Mouse (Mus musculus) embryo, embryonic 9.5 days (tissue): ENCODE results near the gene Vav3.
"Not testable (repeated sequence)": the region's sequence is repeated elsewhere in the genome, so short reads cannot be mapped to it uniquely, and the experiment has no call there.

Source experiments
- DNase-seq: peaks from one replicate; pipeline ENCODE4 v3.0.0-alpha.2; 2017; ENCODE audit errors: extremely low spot score

The Vav3 gene

DNA sequence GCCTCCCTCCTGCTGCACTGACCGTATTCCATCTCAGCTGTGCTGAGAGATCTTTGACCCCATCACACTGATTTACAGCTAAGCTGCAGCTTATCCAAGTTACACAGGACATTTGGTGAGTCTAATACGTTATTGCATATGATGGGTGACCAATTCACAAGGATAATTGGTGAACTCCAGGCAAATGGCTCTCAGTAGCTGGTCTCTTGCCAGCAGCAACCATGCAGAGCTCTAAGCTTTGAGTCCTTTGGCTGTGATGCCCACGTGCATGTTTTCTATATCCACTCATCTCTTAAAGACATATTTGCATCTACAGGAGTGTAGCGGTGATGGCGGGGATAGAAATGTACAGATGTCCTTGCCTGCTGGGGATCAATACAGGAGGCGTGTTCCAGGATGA lies 99.5 kb downstream of the Vav3 start:
- no peak for DNase-seq

DNA sequence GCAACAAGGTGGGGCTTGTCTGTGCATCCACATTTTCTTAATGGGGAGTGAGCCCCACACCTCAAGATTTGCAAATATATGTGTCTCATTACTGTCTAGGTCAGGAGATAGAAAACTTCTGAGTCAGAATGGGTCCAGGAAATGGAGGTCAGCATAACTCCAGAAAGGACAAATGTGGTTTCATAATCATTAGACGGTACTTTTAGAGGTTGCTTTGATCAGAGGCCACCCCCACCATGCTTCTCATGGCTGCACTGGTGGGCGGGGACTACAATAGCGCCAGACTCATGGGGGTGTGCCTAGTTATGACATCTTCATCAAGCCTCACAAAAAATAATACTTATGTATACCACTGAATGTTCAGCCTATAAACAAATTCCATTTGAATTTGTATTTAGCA lies 103.6 kb downstream of the Vav3 start:
- no peak for DNase-seq

DNA sequence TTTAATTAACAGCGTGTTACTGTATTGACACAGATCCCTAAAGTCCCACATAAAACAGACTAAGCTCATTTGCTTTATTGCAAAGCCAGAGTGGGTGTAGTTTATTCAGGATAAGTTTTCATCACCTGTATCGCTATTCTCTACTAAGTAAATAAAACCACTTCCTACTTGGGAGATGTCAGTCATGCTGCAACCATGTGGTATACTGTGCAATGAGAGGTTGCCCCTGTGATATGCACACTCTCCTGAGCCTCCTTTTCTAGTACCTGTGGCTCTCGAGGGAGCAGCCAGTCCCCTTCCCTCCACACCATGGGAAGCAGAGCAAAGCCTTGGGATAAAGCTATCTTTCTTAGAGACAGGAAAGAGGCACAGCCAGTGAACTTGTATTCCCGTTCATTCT lies 106.5 kb downstream of the Vav3 start:
- no peak for DNase-seq

DNA sequence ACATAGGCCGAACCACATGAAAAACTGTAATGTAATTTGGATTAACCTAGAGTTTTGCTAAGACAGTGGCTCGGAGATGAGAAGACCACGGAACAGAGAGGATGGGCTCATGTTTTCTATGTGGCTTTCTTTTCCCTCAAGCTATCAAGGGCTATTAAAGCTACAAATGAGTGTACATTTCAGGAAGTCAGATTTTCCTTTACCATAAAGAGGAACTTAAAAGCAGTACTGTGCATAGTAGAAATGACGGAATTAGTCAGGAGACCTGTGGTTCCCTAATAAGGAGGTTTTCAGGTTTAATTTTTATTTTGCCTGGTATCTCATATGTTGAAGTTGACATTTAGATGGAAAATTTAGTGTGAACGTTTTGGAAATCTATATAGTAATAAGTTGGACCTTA lies 107.8 kb downstream of the Vav3 start:
- DNase-seq = not testable (repeated sequence)

DNA sequence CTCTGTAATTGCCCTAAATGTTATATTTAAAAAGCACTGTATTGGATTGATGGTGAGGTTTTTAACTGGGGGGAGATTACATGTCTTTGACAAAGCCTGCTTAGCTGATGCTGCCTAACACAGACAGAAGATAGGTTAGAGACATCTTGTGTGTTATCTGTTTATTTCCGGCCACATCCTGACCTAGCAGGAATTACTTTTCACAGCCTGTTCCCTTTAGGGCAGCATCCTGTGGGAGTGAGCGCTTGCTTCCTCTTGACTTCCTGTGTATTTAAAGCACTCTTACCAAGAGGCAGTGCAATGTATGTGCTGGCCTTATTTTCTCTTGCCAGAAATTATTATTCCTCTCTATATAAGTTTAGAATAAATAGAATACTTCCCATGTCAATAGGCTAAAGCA lies 111.5 kb downstream of the Vav3 start:
- DNase-seq = no peak

DNA sequence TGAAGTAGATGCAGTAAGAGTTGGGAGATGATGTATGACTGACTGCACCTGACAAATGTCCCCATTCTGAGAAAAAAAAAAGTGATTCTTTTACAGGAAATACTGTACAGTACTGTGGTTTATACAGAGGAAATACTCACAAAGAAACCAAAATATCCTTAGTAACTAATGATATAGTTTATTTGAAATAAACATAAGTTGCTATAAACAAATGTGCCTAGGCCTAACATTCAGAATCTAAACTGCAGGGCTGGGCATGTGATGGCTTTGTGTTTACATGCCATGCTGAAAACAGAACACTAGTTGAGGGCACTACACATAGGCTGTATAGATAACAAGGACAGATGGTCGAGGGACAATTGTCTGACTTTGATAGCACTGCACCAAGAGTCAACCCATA lies 114.2 kb downstream of the Vav3 start:
- DNase-seq = no peak

DNA sequence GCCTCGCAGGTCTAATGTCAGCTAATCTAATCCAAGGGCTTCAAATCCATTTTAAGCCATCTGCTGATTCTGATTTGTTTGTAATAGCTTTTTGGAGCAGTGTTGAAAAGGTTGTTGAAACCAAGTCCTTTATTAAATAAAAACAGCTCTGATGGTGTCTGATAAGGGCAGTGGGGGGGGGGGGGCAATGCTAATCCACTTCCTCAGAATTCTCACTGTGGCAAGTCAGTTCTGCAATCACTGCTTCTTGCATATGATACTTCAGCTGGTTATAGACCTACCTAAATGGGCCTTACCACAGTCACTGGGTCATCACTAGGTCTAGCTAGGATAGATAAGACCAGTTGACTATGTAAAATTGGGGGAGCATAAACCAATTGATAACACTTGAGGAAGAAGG lies 115.9 kb downstream of the Vav3 start:
- no peak for DNase-seq

DNA sequence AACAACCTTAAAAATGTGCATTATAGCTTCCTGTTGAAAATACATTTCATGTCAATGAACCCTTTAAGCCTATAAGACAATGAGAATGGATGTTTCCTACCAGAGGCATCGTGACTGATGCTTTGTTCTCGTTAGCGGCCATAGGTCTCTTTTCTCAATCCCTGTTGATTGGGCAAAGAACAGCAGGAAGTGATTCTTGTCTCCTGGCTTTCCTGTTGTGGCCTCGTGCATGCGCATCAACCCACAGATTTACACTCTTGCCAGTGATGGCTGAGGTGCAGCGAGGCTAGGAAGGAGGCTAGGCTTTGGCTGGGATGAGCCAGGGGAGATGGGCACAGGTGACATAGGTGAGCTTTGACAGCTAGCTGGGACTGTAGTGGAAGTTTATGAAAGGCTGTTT lies 123.2 kb downstream of the Vav3 start:
- DNase-seq = no peak

DNA sequence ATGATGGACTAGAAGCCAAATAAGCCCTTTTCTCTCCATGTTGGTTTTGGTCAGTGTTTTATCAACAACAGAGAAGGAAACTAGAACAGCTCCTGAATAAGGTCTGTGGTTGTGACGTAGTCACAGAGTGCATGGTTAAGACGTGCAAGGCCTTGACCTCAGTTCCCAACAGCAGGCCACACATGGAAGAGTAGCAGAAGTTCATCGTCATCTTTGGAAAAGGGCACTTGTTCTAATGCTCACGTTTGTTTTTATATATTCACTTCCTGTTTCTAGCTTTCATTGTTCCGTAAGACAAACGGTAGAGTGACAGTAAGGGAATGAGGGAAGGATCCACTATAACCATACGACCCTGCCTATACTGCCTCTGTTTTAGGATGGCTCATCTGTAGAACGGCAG lies 124.1 kb downstream of the Vav3 start:
- no peak for DNase-seq

DNA sequence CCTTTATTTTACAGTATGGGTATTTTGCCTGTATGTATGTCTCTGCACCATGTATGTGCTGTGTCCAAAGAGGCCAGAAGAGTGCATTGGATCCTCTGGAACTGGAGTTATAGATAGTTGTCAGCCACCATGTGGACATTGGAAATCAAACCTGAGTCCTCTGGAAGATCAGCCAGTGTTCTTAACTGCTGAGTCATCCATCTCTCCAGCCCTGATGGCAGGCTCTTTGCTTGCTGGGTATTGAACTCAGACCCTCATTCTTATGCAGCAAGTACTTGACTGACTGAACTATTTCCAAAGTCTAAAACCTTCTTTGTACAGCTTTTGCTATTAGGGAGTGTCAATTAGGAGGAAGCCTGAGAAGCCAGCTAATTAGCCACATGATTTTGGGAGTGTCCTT lies 126.1 kb downstream of the Vav3 start:
- DNase-seq = no peak

DNA sequence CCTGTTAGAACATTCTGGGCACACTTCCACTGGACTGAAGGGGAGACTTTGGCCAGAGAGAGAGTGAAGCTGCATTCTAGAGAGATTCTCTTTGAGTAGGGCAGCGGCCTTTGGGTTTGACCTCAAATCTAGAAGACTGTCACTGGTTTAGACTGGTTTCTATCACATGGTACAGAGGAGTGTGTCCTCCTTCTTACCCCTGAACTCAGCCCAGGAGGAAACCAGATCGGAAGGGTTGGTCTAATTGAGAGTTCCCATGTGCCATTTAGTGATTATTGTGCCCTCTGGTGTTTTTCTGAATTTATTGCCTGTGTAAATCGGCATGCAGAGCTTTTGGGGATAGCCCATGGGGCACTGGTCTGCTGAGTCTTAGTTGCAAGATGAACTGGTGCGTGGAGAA lies 126.8 kb downstream of the Vav3 start:
- DNase-seq = no peak

DNA sequence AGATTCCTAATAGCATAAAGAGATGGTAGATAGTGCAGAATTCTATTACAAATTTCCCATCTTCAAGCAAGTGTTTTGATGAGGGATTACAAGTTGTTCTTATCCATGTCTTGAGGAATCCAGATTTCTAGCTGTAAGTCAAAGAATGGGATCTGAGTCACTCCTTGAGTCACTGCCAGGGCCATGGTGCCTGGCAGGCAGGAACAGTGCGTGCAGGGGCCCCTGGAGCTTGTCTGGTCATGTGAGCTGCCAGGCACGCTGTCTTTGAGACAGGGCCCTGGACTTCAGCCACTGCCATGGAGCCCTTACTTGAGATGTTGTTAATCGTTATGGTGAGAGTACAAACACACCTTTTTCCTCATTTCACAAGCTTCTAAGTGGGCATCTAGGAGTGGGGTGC lies 129.0 kb downstream of the Vav3 start:
- DNase-seq = no peak

DNA sequence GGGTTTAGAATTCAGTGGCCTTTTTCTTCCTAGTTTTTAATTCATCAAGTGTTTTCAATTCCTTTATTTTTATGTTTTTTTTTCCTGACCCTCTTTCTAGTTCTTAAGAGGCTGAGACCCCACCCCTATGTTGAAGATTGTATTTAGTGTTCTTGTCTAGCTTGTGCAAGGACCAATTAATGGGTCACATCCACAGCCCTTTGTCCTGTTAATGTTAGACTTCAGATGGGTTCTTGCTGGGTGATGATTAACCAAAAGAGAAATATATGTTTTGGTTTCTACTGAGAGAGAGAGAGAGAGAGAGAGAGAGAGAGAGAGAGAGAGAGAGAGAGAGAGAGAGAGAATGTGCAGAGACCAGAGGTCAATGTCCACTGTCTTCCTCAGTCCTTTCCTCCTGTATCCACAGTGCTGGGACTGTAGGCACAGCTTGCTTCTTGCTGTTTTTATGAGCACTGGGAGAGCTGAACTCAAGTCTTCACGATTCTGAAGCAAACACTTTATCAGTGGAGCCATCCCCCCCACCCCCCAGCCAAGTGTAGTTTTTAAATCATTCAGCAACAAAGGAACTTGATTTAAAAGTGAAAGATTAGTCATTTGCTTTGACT lies 130.3 kb downstream of the Vav3 start:
- no peak for DNase-seq

DNA sequence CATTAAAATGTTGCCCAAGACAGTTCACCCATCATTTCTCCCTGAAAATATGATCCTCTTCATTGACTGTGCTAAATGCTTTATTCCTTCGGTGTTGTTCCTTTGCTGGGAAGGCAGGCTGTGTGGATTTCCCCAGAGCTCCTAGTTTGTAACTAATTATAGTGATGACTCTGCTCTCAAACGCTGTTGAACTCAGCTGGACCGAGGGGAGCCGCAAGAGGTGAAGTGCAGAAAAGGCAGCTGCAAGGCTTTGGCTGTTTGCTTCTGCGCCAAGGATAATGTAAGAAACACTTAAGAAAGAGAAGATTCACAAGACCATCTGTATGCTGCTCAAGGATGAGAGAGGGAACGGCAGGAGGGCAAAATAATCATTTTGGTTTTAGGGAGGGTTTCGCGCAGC lies 136.1 kb downstream of the Vav3 start:
- DNase-seq = no peak

DNA sequence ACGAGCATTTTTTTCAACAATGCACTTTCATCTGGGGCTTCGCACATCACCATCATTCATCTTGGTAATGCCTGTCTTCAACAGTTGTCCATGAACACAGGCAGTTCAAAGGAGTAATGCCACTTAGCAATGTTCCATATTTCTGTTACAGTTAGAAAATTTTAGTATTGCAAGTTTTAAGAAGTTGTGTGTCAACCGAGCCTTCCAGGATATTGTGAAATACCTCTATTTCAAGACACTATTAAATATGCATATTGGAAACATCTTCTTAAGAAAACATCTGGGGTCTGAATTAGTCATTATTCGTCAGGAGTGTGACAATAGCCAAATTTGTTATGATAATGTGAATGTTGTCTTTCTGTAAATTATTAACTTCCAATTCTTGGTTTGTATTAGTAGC lies 137.8 kb downstream of the Vav3 start:
- no peak for DNase-seq

DNA sequence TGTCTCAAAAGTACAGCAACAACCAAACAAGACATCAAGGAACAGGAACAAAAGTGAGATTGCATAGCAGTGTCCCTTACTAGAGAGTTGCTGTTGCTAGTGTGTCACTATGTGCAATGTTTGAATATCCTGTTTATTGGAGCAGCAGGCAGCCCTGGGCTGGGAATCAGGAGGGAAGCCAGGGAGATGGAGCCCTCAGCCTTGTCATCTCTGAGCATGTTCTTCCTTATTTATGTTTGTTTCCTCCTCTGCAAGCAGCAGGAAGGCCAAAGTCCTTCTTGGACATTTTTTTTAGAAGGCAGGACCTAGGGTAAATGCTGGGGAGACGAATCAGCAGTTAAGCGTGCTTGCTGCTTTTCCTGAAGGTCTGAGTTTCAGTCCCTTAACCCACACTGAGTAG lies 140.2 kb downstream of the Vav3 start:
- no peak for DNase-seq

DNA sequence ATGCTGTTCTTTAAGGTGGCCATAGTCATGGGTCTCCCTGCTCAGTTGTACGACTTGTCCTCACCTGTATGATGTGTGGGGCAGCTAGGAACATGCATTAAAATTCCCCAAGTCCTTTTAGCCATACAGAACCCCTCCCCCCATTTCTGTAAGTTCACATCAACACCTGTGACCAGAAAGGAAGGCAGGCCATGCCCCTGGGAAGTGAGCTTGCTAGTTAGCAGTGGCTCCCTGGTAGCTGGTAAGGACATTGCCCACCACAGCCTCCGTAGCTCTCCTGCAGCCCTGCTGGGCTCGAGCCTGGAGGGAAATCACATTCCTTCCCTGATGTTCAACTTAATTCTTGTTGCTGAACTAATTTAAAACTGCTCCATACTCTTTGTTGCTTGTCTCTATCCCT lies 146.3 kb downstream of the Vav3 start:
- DNase-seq = no peak

DNA sequence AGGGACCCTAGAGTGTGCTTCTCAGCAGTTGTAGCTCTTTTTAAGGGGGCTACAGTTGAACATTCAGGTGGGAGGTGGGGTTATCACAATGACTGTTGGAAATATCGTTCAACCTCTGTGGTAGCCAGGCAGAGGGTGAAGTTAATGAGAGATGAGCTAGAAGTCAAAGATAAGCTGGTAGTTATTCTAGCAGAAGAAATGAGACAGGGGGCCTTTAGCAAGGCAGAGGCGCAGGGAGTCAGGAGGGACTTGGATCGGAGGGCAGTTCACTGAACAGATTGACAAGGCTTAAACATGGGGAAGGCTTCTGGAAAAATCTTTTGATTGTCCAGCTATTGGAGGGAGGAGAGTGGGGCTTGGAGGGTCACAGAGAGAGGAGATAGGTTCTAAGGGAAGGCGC lies 147.4 kb downstream of the Vav3 start:
- DNase-seq = no peak

DNA sequence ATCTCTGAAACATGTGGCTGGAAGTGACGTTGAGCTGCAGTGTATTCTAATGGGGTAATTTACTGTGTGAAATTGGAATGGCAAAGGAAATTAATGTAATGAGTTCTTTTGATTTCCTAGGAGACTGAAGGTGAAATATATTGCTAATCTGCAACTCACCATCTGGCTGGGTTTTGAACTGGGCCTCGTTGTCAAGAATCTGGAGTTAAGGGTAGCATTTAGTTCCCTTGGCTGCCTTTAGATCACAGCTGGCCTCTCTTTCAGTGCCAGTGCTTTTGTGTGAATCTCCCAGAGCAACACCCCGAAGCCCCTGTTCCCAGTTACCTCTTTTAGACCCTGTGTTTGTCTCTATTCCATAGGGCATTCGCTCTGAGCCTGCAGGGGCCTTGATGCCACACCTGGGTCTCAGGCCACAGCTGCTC lies 148.3 kb downstream of the Vav3 start:
- no peak for DNase-seq

DNA sequence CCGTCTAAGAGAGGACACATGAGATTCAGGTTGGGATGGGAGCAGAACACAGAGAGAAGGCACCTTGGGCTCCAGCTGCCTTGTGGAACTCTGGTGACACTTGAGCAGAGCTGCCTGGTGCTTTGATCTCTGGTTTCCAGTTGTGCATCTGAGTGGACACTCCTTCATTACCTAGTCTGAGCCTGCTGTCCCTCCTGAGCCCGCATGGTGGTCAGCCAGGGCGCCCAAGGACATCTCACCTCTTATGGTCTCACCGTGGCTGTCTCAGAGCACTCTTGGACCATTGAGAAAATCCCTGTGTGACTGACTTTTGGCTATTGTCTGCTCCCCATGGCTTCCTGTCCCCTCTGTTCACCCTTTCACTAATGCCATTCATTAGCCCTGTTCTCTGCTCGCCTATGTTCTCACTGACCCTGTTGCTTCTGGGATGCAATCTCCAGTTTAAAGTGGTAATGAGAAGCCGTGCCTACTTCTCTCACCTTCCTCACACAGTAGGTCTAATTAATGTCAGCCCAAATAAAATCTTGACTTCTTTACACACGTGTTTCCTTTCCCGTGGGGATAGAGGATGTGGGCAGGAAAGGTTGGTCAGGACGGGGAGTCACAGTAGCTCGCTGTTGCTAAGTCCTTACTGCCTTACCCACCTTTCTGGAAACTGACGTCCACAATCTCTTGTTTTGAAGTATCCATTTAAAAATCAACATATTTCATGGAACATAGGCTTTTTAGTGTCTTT lies 150.3 kb downstream of the Vav3 start:
- no peak for DNase-seq

DNA sequence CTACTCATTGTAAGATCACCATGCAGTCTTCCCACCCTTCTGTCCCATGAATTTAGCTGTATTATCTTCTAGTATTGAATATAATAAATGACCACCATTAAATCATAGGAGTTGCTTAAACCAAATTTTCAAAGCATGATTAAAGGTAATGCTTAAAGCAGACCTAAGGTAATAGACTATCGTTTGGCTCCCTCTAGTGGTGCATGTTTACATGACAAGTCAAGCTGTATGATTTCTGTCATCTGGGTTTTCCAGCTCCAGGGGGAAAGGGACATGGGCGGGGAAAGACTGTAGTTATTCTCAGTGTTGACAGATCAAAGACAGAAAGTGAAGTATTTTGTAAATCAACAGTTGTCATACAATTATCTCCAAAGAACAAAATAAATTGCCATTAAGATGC lies 151.1 kb downstream of the Vav3 start:
- DNase-seq = peak; percentile 67

DNA sequence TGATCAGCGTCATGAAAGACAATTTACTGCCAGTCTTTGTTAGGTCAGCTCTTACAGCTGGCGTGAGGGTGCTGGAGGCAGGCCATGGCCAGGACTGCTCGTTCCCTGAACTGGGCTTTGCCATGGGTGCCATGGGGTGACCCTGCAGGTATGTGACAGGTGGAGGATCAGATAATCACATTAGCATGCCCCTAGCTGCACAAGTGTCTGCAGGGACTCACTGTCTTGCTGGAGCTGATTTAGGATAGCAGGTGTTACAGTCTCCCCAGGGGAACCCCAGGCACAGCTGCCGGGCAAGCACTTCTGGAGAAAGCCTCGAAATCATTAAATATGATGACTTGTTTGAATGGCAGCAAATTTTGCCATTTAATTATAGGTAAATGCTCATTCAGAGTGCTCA lies 156.0 kb downstream of the Vav3 start:
- no peak for DNase-seq

DNA sequence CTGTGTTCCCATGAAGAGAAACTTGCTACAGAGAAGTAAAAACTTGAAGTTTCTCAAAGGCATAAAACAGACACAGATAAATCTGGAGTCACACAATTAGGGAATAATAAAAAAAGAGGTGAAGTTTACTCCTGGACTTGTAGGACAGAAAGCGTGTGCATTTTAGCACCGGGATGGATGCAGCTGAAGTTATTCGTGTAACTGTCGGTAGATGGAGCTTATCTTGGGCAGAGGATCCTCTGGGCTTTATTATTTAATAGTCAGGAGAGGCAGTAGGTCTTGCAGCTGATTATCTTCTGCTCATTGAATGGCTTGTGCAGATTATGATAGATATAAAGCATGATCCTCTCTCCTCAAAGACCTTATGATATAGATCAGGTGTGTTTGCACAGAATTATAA lies 156.6 kb downstream of the Vav3 start:
- no peak for DNase-seq

DNA sequence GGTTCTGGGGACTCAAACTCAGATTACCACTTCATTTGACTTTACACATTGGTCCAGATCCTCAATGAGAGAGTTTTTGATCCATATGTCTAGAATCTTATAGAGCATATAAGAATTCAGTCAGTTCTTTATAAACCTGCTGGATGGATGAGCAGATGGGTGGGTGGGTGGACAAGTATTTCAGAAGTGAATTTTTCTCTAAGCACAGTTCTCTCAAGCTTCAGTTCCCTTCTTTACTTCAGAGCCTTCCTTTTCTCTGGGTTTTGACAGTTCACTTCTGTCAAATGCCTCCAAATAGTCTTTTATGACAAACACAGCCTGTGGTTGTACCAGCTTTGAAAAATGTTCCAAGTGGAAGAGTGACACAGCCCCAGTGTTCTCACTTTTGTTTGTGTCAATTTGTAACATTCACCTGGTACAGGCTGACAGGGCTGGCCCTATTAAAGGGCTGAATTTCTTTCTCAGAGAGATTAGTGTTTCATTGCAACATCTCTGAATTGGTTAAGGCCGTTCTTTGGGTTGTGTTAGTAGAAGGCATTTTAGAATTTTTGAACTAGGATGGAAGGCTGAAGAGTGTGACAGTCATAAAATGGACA lies 159.5 kb downstream of the Vav3 start:
- DNase-seq = no peak
